Mouse (Mus musculus) cerebellum, adult 11 months (tissue): ENCODE measurements at regions not wholly inside any gene's neighbourhood (a gene's known extent, or its start where the extent isn't known, plus 50 kb on each side); places are given as distances from the start of the nearest gene placed in this dataset.

Experiments
- DNase-seq: peaks from one replicate; pipeline ENCODE4 v3.0.0; 2022

GRCm38 (mm10) chr4:54611990-54612980 is 332.6 kb upstream of the Zfp462 start:
- no peak for DNase-seq

- DNase-seq = no peak
Observed at GRCm38 (mm10) chr4:54613076-54613475, 331.8 kb upstream of the Zfp462 start.

- no peak for DNase-seq
Observed at GRCm38 (mm10) chr4:54613611-54614010, 331.2 kb upstream of the Zfp462 start.

- DNase-seq = no peak
Observed at GRCm38 (mm10) chr4:54615886-54616285, 329.0 kb upstream of the Zfp462 start.

- no peak for DNase-seq
Observed at GRCm38 (mm10) chr4:54624024-54624873, 320.6 kb upstream of the Zfp462 start.

- DNase-seq = no peak
Observed at GRCm38 (mm10) chr4:54636986-54637641, 307.7 kb upstream of the Zfp462 start.

GRCm38 (mm10) chr4:54646033-54646432 is 298.8 kb upstream of the Zfp462 start:
- DNase-seq = no peak

- no peak for DNase-seq
Observed at GRCm38 (mm10) chr4:54646459-54646858, 298.4 kb upstream of the Zfp462 start.

- DNase-seq = no peak
Observed at GRCm38 (mm10) chr4:54648254-54648653, 296.6 kb upstream of the Zfp462 start.

- DNase-seq = no peak
Observed at GRCm38 (mm10) chr4:54651646-54652110, 293.2 kb upstream of the Zfp462 start.

- DNase-seq = no peak
Observed at GRCm38 (mm10) chr4:54652111-54653021, 292.5 kb upstream of the Zfp462 start.

GRCm38 (mm10) chr4:54653097-54653776 is 291.6 kb upstream of the Zfp462 start:
- DNase-seq = no peak
